Mouse (Mus musculus): Measurements from ENCODE around the gene Cenpn.

DNA sequence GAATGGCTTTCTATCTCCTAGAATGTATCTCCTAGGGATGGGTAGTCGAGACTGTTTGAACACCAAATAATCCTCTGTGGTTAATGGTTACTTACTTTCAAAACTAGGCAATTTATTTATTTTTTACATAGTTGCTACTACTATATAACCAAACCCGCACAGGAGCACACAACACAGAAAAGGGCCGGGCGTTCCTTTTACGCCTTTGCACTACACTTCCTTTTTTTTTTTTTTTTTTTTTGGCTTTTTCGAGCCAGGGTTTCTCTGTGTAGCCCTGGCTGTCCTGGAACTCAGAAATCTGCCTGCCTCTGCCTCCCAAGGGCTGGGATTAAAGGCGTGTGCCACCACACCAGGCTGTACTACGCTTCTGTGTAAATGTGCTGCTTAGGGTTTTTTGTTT is 40.1 kb upstream of the Cenpn start:
- TF ChIP-seq CTCF (IDR thresholded peaks at IDR 0.05; ENCODE audit: control insufficient read depth, insufficient read depth, insufficient read length): no peak
- TF ChIP-seq MYOD1 (IDR thresholded peaks at IDR 0.05; ENCODE audit: control insufficient read depth, insufficient read length, low read depth): no peak
- TF ChIP-seq USF1 (IDR thresholded peaks at IDR 0.05; ENCODE audit: low read depth): no peak
- no peak for TF ChIP-seq CEBPB (IDR thresholded peaks at IDR 0.05; ENCODE audit: low read depth)
